Mouse (Mus musculus): Measurements from ENCODE around the gene Rab3b. TPM values are rescaled to one million over a fixed set of nuclear protein-coding genes. Genes with fewer than 3 reads are reported as not detected.
"Not testable (repeated sequence)": the region's sequence is repeated elsewhere in the genome, so short reads cannot be mapped to it uniquely, and the experiment has no call there.

Rab3b gene
- total RNA-seq, 2 experiments from 2014 or later = 0.52 to 1.1 TPM

DNA sequence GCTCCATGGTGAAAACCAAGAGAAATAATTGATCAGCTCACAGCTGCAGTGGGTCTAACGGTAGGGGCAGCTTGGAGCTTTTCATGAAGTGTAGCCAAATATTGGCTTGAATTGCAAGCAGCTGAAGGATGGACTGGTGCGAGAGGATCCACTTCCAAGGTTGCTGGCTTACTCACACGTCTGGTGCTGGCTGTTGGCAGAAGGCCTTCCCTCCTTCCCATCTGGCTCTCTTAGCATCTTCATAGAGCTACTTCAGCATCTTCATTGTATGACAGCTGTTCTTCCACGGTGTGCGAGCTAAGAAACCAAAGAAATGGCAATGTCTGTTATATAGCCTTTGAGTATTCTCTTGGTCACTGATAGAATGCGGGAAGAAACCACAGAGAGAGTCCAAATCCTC, 12.0 kb downstream of the Rab3b start:
- no peak for DNase-seq

DNA sequence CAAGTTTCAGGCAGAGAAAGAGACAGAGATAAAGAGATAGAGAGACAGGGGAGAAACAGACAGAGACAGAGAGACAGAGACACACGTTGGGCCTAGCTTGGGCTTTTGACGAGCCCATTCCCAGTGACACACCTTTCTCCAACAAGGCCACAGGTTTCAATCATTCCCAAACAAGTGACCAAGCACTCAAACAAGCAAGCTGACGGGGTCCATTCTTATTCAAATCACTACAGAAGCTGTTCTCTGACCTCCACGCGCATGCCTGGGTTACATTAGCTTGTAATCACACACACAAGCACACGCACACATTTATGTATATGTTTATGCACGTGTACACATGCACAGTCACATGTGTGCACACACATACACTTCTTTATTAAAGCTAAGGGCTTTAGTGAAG, 21.6 kb downstream of the Rab3b start:
- no peak for DNase-seq

DNA sequence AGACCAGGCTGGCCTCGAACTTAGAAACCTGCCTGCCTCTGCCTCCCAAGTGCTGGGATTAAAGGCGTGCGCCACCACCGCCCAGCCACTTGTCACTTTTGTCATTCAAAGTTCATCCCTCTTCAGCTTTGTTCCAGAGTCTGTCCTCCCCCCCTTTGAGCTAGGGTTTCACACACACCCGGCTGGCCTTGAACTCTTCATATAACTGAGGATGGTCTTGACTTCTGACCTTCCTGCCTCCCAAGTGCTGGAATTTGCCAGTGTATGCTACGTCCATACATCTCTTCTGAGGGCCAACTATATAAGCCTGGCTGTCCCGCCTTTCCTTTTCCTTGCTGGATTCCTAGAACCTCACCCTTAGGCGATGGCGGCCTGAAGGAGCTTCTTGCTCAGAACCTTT, 24.0 kb downstream of the Rab3b start:
- no peak for DNase-seq

DNA sequence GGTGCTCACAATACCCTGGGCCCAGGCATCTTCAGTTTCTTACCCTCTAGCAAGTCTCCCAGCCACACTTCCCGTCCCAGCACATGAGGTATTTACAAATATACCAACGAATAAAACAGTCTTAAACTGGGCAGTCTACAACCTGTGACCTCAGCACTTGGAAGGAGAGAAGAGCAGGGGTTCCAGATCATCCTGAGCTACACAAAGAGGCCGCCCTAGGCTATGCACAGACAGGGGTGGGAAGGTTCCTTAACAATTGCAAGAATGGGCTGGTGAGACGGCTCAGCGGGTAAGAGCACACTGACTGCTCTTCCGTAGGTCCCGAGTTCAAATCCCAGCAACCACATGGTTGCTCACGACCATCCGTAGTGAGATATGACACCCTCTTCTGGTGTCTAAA, 24.5 kb downstream of the Rab3b start:
- no peak for DNase-seq

DNA sequence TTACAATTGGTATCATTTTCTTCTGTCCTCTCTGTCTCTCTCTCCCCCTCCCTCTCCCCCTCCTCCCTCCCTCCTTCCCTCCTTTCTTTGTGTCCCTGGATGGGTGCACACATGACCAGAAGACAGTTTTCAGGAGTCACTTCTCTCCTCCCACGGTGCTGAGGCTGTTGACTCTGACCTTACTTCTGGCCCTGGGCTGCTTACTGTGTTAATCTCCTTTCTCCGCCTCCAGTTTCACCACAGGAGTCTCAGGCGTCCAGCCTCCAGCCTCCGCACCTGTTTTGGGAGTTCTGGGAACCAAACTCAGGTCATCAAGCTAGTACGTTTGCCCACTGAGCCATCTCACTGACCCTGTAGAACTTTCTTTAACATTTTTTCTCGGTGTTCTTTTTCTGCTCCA, 25.2 kb downstream of the Rab3b start:
- DNase-seq = no peak

DNA sequence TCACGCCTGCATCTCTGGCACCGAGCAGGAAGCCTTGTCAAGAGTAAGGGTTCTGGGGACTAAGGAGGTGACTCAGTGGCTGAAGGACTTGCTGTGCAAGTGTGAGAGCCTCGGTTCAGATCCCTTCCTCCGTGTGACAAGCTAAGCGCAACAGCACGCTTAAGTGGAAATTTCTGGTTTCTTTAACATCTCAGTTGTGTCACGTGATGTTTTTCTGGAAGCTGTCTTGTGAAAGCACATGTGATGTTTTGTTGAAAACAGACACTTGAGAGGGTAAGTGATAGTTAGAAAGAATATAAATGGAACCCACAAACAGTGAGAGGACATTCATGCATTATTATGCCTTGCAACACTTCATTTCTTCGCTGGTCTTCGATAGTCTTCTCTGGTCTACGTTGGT, 25.9 kb downstream of the Rab3b start:
- DNase-seq = no peak

DNA sequence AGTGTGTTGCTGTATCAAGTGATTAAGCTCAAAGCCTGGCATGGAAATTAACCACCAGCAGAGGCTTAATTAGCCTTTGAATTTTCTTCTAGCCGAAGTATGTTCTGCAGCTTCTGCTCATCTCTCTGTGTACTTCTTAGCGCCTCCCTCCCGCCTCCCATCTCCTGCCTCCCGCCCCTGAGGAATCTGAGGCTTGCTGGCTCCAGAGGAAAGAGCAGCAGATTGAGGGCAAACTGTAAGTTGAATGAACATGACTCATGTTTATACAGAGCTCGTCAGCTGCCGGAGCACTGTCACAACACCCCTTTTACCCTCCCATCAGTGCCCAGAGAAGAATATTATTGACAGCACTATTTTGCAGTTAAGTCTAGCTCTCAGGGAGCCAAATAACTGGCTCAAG, 27.0 kb downstream of the Rab3b start:
- DNase-seq = no peak

DNA sequence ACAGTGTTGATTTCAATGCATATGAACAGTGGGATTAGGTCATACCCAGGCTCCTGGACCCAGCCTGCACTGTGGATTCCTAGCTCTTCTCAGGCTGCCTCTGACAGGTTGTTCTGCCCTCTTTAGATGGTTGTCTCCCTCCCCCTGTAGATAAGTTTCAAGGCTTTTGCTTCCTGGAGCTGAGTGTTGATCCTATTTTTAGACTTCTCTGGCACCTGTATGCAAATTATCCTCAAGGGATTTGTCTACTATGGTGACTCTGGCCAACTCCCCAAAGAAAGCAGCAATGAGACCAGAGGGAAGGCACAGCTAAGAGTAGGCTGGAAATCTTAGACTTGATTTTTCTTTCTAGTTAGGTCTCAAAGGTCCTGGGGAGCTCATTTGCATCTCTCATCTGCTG, 28.6 kb downstream of the Rab3b start:
- DNase-seq = no peak

DNA sequence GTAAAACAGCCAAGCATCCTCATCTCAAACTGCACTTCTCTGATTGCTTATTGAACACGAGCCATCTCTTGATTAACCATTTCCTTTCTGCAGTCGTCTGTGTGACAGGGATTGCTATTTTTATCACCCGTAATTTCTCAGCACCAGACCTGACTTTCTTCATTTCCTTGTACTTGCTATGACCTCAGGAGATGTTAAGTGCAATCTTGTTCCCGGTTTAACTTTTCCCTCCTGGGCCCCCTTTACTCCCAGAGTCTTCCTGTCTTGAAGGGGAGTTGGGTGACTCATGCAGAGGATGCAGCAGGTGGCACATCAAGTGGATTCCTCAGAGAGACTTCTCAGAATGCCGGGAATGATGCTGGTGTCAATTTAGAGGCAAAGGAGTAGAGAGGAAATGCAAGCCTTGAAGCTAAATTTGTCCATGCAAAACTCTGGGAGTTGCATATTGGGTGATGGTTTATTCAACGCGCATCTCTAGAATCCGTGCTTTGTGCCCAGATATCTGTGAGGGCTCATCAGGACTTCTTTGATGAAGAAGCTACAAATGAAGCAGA, 31.1 kb downstream of the Rab3b start:
- DNase-seq = no peak

DNA sequence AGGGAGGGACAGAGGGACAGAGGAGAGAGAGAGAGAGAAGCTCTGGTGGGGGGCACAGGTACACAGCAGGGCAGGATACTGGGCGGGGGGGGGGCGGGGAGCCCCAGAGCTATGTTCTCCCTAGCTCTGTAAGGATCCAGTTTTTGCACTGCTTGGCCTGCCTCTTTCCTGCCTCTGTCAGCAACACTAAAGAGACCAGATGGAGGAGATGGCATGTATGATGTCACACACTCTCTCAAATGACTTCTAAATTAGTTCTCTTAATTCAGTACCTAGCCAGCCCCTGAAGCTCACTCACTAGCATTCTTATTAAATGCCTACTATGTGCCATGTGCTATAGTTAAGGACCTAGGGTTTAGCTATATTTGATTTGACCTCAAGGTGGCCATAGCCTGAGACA, 33.0 kb downstream of the Rab3b start:
- no peak for DNase-seq

DNA sequence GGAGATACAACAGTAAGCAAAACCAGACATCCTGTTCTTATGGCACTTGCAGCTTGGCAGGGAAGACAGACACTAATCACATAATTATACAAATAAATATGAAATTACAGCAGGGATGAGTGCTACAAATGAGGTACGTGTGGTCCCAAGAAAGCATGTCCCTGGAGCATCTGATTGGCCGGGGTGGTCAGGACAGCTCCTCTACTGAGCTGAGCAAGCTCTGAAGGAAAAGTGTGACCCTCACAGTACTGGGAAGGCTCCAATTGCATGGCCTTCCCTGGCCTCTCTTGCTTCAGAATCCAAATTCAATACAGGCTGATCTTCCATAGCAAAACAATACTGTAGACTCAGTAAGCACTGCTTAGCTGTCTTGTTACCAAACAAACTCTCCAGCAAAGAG, 34.3 kb downstream of the Rab3b start:
- DNase-seq = no peak

DNA sequence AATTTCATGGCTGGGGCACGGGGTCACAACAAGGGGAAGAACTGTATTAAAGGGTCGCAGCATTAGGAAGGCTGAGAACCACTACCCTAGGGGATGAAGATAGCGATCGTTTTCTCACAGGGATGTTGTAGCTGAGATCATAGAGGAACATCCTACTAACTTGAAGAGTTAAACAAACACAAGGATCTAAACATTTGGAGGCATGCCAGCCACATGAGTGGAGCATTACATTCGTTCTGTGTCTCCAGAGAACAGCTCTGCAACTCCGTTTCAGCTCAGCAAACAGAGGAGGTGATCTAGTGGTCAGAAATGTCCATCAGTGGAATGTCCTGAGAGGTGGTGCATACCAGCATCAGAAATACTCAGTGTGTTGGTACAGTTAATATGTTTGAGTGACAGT, 35.5 kb downstream of the Rab3b start:
- DNase-seq = no peak

DNA sequence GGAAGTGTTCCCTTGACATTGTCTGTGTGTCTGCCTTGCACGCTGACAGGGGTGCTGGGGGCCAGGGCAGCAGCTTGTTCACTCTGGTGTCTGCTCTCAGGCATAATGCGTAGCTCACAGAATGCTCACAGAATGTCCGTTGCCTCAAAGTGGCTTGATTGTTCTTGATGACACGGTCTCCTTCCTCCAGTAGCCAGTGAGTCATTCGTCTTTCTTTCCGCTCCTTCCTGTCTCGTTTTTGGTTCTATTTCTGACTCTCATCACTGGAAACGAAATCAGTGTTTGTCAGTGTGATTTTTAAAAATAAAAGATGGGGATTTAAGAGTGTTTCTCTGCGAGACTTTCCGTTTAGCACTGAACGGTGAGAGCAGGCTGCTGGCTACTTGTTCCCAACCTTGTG, 36.2 kb downstream of the Rab3b start:
- no peak for DNase-seq

DNA sequence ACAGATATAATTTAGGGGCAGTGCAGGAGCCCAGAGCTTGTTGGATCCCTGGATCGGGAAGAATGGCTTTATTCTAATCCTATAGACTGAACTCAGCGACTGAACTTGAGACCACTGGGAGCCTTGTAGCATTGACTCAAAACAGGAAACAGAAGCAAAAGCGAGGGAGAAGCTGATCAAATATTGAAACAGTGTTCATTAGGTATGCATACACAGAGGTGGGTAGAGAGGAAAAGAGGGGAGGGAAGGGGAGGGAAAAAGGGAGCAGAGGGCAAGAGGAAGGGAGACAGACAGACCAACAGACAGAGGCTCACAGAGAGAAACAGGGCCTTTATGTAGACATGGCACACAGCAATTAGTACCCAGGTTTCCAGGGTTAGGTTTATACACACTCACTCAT, 38.8 kb downstream of the Rab3b start:
- DNase-seq = no peak

DNA sequence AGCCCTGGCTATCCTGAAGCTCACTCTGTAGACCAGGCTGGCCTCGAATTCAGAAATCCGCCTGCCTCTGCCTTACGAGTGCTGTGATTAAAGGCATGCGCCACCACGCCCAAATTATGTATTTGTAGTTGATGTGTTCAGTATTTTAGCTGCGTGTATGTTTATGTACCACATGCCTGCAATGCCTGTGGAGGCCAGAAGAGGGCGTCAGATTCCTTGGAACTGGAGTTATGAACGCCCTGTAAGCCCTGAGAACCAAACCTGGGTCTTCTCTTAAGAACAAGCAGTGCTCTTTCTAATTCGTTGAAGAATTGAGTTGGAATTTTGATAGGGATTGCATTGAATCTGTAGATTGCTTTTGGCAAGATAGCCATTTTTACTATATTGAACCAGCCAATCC, 49.1 kb downstream of the Rab3b start:
- DNase-seq = not testable (repeated sequence)

DNA sequence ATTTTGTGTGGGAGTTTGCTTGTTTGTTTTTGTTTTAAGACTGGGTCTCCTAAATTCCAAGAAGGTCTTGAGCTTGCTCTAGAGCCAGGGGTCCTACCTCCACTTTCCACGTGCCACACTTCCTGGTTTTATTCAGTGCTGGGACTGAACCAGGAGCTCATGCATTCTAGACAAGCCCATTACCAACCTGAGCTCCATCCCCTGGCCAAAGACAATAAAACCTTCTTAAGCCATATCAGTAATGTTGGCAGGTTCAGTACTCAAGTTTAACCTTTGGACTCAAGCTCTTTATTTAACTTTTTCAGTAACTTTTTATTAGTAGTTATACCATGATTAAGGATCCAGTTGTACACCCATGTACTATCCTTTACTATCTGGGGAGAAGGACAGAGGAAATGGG, 54.3 kb downstream of the Rab3b start:
- DNase-seq = no peak

DNA sequence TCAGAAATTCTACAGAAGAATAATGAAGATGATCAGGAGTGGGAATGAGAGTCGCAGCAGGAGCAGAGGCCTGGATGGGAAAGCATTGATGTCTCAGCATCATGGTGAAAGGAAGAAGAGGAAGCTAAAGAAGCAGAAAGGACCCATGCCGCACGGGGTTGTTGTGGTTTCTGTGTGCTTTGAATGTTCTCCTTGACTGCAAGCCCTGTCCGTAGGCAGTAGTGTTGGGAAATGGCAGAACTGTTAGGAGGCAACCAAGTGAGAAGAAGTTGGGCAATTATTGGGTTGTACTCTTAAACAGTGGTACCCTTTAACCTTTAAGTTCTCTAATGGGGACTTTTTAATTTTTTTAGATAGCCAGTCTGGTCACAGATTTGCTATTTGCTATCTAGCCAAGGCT, 56.0 kb downstream of the Rab3b start:
- no peak for DNase-seq

DNA sequence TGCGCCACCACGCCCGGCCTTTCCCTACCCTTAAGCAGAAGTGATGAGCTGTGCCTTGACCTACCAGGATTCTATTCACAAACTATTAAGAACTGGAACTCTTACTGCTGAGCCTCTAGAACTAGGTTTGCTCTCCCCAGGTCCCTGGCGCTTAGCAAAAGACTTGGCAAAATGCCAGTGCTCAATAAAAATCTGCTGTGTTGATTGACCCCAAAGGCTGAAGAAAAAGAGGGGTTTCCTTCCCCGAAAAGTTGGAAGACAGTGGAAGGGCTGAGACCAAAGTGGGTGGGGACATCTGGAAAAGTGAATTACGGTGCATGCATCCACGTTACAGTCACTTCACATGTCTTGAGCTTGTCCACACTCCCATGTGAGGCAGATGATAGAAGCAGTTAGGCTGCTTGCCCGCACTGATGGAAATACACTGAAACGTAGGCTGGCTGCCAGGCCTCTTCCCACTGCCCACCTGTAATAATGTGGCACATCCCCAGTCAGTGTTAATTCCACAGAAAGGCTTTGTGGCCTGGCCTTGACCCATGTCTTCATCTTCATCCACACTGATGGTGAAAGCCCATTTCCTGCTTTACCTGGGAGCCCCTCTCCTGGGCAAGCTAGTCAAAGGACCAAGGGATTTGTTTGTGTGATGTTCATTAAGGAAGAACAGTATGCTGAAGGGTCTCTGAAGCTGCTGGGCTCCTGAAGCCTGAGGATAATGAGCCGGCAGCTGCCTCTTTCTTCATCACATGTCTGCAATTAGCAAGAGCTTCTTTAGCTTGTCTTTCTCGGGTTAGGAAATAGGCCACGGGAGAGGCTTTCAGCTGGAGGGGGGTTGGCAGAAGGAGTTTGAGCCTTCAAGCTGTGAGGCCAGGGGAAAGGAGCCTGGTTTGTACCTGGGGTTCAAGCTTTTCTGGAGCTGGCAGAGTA, 59.2 kb downstream of the Rab3b start:
- no peak for DNase-seq

DNA sequence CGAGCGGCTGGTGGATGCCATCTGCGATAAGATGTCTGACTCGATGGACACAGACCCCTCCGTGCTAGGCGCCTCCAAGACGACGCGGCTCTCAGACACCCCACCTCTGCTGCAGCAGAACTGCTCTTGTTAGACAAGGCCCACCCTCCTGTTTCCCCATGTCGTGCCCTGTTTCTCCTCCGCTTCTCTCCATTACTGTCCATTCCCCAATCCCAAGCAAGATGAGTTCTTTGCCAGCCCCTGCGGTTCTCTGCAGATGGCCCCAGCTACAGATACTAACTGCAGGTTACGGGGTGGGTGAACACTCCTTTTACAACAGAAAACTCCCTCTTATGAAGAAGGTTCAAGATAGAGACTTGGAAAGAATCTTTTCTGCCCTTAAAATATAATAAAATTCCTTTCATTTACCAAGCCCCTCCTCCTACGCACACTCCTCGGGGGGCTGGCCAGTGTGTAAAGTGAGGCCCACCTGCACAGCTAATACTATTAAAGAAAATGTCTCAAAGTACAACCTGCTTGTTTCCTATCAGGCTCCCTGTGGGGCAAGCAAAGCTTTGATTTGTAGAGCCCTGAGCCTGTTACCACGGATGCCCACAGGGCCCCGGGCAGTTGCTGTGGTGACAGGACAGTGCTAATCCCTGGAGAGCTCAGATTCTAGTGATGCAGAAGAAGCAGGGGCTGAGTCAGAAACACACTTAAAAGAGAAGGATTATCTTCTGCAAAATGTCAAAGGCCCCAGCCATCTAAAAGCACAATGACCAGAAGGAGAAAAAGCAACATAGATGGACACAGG, 62.0 kb downstream of the Rab3b start:
- DNase-seq = no peak

DNA sequence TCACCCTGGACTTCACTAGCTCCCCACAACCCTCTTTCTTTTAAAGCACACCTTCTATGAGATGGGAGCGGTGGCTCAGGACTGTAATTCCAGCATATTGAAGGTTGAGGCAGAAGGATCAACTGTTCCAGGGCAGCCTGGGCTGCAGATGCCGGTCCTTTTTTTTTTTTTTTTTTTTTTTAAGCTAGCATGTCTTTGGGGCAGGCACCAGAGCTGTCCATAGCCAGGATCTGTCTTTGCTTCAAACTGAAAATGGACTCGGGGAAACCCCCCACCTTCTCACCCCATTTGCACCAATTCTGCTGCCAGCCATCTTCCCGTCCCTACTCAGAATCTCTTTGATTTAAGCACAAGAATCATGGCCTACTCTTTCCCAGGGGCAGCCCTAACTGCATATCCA, 63.3 kb downstream of the Rab3b start:
- DNase-seq = no peak

DNA sequence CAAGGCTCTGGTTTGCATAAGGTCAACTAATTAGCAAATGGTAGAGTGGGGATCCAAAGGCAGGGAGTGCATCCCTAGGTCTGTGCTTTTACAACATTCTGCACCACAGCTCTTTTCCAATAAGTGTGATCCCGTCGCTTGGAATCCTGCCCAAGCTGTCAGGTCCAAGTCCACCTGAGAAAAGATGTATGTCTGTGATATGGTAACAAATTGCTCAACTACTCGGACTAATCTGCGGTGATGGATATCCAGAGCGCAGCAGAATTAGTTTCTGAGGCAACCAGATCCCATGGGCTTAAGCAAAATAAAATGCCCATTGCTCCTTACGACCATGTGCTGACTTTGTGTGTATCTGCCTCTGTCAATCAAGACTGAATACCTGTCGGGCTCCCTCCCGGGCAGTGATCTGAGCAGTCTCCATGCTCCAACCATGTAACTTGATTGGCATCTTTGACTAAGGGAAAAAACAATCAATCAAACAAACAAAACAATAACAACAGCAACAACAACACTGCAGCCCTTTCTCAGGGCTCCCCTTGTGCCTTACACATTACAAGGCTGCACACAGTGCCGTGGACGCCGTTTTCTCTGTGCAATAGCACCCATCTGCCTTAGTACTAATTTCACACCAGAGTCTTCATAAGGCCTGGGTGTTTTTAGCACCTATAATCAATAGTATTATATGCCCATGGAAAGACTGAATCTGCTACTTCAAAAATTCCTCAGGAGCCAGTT, 64.3 kb downstream of the Rab3b start:
- DNase-seq = no peak

DNA sequence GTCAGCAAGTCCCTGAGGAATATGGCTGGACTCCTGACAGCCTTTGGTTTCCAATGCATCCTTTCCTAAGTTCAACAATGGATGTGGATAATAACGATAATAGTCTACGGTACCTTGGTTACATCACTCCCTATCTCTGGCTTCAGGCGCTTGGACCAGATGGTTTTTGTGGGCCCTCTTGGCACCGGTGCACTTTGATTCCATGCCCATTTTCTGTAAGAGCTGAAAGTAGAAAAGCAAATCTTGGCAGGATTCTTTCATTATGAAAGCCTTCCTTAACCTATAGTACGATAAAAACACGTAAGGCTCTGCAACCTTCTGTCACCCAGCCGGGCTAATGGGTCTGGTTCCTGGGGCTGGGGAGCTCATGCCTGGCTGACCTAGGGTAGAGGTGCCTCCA, 70.3 kb downstream of the Rab3b start:
- no peak for DNase-seq

DNA sequence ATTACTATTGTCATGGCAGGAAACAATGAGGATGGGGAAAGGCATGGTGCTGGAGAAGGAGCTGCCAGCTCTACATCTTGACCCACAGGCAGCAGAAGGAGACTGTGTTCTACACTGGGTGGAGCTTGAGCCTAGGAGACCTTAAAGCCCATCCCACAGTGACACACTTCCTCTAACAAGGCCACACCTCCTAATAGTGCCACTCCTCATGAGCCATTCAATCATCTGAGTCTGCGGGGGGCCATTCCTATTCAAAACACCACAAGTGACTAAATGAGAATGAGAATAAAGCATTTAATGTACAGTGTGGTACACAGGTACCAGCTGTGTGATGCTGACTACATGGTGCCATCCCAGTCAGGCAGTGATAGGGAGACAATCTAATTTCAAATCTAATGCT, 71.3 kb downstream of the Rab3b start:
- no peak for DNase-seq

Data from gastrocnemius, postnatal 10 days (tissue).